Mouse (Mus musculus): ENCODE data around the gene Kifap3. TPM values are rescaled to one million over a fixed set of nuclear protein-coding genes. Genes with fewer than 3 reads are reported as not detected.

Kifap3 gene
- polyA plus RNA-seq, 1 experiment from 2014 or later, result 18.0 TPM

DNA sequence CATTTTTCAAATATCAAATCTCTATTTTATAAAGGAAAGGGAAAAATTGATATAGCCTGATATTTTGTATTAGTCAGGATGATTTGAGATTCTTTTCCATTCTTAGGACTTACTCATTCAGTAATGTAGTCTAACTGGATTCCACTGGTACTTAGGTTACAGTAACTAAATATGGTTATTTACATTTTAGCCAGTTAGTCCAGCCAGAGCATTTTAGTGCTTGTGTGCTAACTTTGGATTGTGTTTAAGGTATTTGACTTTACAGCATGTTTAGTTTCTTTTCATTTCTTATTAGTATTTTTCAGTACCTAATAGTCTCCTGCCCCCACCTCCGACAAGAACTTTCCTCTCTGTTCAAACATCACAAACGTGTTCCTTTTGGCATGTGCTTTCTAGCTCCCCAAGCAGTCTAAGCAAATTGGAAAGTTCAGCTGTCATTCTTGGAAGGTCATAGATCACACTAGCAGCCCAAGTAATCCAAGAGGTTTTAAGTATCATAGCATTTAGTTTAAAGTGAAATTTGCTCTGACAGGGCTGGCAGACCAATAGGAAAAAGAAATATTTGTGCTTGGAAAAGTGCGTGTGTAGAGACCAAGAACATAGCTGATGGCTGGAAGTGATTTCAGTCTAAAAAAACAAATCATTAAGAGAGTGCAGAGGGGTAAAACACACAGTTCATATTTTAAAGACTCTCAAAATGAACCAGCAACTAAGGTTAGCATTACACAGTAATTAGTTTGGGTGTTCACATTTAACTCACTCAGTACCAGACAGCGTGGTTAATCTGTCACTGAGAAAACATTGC, 127.8 kb downstream of the Kifap3 start:
- H3K4me2 ChIP-seq (ENCODE audit: low read depth, low read length), result no peak overlapping the region
- ATAC-seq (replicated peaks; ENCODE audit: extremely low read depth, insufficient read depth, low FRiP score), result no peak

GRCm38 (mm10) chr1:163908389-163908788, 129.0 kb downstream of the Kifap3 start:
- H3K4me2 ChIP-seq (ENCODE audit: low read depth, low read length), result no peak overlapping the region
- no peak overlapping the region for H3K27ac ChIP-seq (ENCODE audit: low read length)
- ATAC-seq (replicated peaks; ENCODE audit: extremely low read depth, insufficient read depth, low FRiP score), result no peak
- H3K4me3 ChIP-seq (ENCODE audit: low read length), result no peak overlapping the region
- H3K36me3 ChIP-seq (ENCODE audit: control insufficient read depth, insufficient read depth), result no peaks in the 10 kb centered on the region
- no peaks in the 10 kb centered on the region for H3K9me3 ChIP-seq (replicated peaks; ENCODE audit: control insufficient read depth, low read length)
- no peak overlapping the region for H3K9ac ChIP-seq (ENCODE audit: low read length)
- no peaks in the 10 kb centered on the region for H3K27me3 ChIP-seq (ENCODE audit: control insufficient read depth, insufficient read depth, low read length)
- 27% methylated on average over 11 of the region's 11 CpGs for WGBS
- no peaks in the 10 kb centered on the region for H3K4me1 ChIP-seq (ENCODE audit: control insufficient read depth, insufficient read depth, low read length)

More for the DNA sequence above, 127.8 kb downstream of the Kifap3 start:
- Histone ChIP-seq H3K27me3 (ENCODE audit: control insufficient read depth, insufficient read depth, low read length) (no peaks in the 10 kb centered on the region), H3K4me1 (ENCODE audit: control insufficient read depth, insufficient read depth, low read length) (no peaks in the 10 kb centered on the region), H3K9ac (ENCODE audit: low read length) (no peak overlapping the region), H3K9me3 (replicated peaks; ENCODE audit: control insufficient read depth, low read length) (no peaks in the 10 kb centered on the region), H3K27ac (ENCODE audit: low read length) (no peak overlapping the region), H3K36me3 (ENCODE audit: control insufficient read depth, insufficient read depth) (no peaks in the 10 kb centered on the region), H3K4me3 (ENCODE audit: low read length) (no peak overlapping the region)
- WGBS, result 60% methylated on average over 4 of the region's 4 CpGs

DNA sequence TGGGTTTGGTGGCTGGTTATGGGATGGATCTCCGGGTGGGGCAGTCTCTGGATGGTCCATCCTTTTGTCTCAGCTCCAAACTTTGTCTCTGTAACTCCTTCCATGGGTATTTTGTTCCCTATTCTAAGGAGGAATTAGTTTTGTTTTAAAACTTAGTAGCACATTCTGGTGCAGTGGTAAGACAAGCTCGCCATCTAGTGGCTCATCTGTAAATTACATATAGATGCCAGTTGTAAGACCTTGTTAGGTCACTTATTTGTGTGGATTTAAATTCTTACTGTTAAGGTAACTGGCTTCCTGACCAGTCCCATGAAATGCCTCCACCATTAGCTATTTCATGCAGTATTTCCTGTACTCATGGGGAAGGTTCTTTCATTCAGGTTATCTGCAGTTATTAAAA, 131.0 kb downstream of the Kifap3 start:
- 3% methylated on average over 2 of the region's 2 CpGs for WGBS
- no peaks in the 10 kb centered on the region for H3K27me3 ChIP-seq (ENCODE audit: control insufficient read depth, insufficient read depth, low read length)
- H3K9me3 ChIP-seq (replicated peaks; ENCODE audit: control insufficient read depth, low read length), result no peaks in the 10 kb centered on the region
- H3K4me2 ChIP-seq (ENCODE audit: low read depth, low read length), result no peak overlapping the region
- no peak for ATAC-seq (replicated peaks; ENCODE audit: extremely low read depth, insufficient read depth, low FRiP score)
- no peak overlapping the region for H3K4me3 ChIP-seq (ENCODE audit: low read length)
- H3K9ac ChIP-seq (ENCODE audit: low read length), result no peak overlapping the region
- H3K27ac ChIP-seq (ENCODE audit: low read length), result no peak overlapping the region
- H3K36me3 ChIP-seq (ENCODE audit: control insufficient read depth, insufficient read depth), result no peaks in the 10 kb centered on the region
- no peaks in the 10 kb centered on the region for H3K4me1 ChIP-seq (ENCODE audit: control insufficient read depth, insufficient read depth, low read length)

- no peak for ATAC-seq (replicated peaks; ENCODE audit: extremely low read depth, insufficient read depth, low FRiP score)
- 86% methylated on average over 9 of the region's 9 CpGs for WGBS
- H3K4me2 ChIP-seq (ENCODE audit: low read depth, low read length), result no peak overlapping the region
- no peak overlapping the region for H3K4me3 ChIP-seq (ENCODE audit: low read length)
- H3K9me3 ChIP-seq (replicated peaks; ENCODE audit: control insufficient read depth, low read length), result no peaks in the 10 kb centered on the region
- H3K9ac ChIP-seq (ENCODE audit: low read length), result no peak overlapping the region
- H3K27ac ChIP-seq (ENCODE audit: low read length), result no peak overlapping the region
- H3K27me3 ChIP-seq (ENCODE audit: control insufficient read depth, insufficient read depth, low read length), result no peaks in the 10 kb centered on the region
- no peaks in the 10 kb centered on the region for H3K4me1 ChIP-seq (ENCODE audit: control insufficient read depth, insufficient read depth, low read length)
- no peaks in the 10 kb centered on the region for H3K36me3 ChIP-seq (ENCODE audit: control insufficient read depth, insufficient read depth)
Measured at GRCm38 (mm10) chr1:163910785-163911184, 131.4 kb downstream of the Kifap3 start.

DNA sequence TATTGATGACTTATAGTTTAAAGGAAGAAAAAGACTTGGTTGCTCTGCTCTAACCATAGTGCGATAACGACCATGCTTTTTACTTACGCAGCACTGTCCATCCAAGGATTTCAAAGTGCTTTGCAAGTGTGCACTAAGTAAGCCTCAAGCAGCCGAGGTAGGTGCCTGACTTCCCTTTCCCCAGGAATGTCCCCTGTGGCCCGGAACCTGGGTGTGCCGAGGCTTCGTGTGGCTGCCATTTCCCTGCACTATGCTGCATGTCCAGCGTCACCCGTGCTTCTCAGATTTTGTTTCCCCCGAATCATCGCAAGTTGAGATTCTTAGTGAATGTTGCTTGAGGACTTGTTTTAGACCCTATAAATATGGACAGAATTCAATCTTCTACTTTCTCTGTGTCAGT, 132.6 kb downstream of the Kifap3 start:
- H3K4me1 ChIP-seq (ENCODE audit: control insufficient read depth, insufficient read depth, low read length), result no peaks in the 10 kb centered on the region
- H3K27ac ChIP-seq (ENCODE audit: low read length), result no peak overlapping the region
- ATAC-seq (replicated peaks; ENCODE audit: extremely low read depth, insufficient read depth, low FRiP score), result no peak
- 0 out of 2 replicates have a peak, but pooled peaks cover 2% of the 10 kb centered on the region for H3K36me3 ChIP-seq (ENCODE audit: control insufficient read depth, insufficient read depth)
- no peaks in the 10 kb centered on the region for H3K9me3 ChIP-seq (replicated peaks; ENCODE audit: control insufficient read depth, low read length)
- H3K4me3 ChIP-seq (ENCODE audit: low read length), result no peak overlapping the region
- H3K9ac ChIP-seq (ENCODE audit: low read length), result no peak overlapping the region
- H3K27me3 ChIP-seq (ENCODE audit: control insufficient read depth, insufficient read depth, low read length), result no peaks in the 10 kb centered on the region
- H3K4me2 ChIP-seq (ENCODE audit: low read depth, low read length), result no peak overlapping the region
- WGBS, result 90% methylated on average over 11 of the region's 11 CpGs

- H3K27me3 ChIP-seq (ENCODE audit: control insufficient read depth, insufficient read depth, low read length), result no peaks in the 10 kb centered on the region
- WGBS, result 87% methylated on average over 5 of the region's 5 CpGs
- no peak overlapping the region for H3K4me2 ChIP-seq (ENCODE audit: low read depth, low read length)
- H3K27ac ChIP-seq (ENCODE audit: low read length), result no peak overlapping the region
- 0 out of 2 replicates have a peak, but pooled peaks cover 2% of the 10 kb centered on the region for H3K36me3 ChIP-seq (ENCODE audit: control insufficient read depth, insufficient read depth)
- no peak overlapping the region for H3K4me3 ChIP-seq (ENCODE audit: low read length)
- ATAC-seq (replicated peaks; ENCODE audit: extremely low read depth, insufficient read depth, low FRiP score), result no peak
- H3K9ac ChIP-seq (ENCODE audit: low read length), result no peak overlapping the region
- H3K4me1 ChIP-seq (ENCODE audit: control insufficient read depth, insufficient read depth, low read length), result no peaks in the 10 kb centered on the region
- no peaks in the 10 kb centered on the region for H3K9me3 ChIP-seq (replicated peaks; ENCODE audit: control insufficient read depth, low read length)
Measured at GRCm38 (mm10) chr1:163917349-163918160, 138.2 kb downstream of the Kifap3 start.

DNA sequence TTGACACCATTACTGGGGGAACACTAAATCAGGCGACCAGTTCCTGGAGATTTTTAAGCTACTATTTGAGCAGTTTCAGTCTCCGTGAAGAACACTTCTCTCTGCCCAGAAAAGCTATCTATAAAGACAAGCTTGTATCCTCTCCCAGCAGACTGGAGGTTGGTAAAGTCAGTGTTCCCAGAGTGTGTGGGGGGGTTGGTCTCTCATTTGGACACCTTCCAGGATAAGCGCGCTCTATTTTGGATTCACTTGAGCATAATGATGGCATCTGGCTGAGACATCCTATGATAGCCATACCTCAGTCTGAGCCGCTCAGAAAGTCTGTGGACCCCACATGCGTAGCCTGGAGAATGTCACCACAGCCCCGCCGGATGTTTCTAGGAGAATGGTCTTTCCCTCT, 144.7 kb downstream of the Kifap3 start:
- Histone ChIP-seq H3K9ac (ENCODE audit: low read length) (no peak overlapping the region), H3K36me3 (ENCODE audit: control insufficient read depth, insufficient read depth) (no peaks in the 10 kb centered on the region), H3K4me1 (ENCODE audit: control insufficient read depth, insufficient read depth, low read length) (no peaks in the 10 kb centered on the region), H3K4me2 (ENCODE audit: low read depth, low read length) (no peak overlapping the region), H3K27ac (ENCODE audit: low read length) (no peak overlapping the region), H3K27me3 (ENCODE audit: control insufficient read depth, insufficient read depth, low read length) (no peaks in the 10 kb centered on the region), H3K4me3 (ENCODE audit: low read length) (no peak overlapping the region), H3K9me3 (replicated peaks; ENCODE audit: control insufficient read depth, low read length) (no peaks in the 10 kb centered on the region)
- ATAC-seq (replicated peaks; ENCODE audit: extremely low read depth, insufficient read depth, low FRiP score), result no peak
- 67% methylated on average over 8 of the region's 8 CpGs for WGBS

GRCm38 (mm10) chr1:163928846-163929245, 149.5 kb downstream of the Kifap3 start, which contains the start of gene Scyl3:
Gene Scyl3 (plus strand): TSS chr1:163929100.
- WGBS, result 62% methylated on average over 7 of the region's 7 CpGs
- ATAC-seq (replicated peaks; ENCODE audit: extremely low read depth, insufficient read depth, low FRiP score), result no peak

More at GRCm38 (mm10) chr1:163928846-163929245, 149.5 kb downstream of the Kifap3 start, which contains the start of gene Scyl3:
- H3K4me2 ChIP-seq (ENCODE audit: low read depth, low read length), result peak within 1 kb of the TSS; percentile 67
- no peaks in the 10 kb centered on the region for H3K27me3 ChIP-seq (ENCODE audit: control insufficient read depth, insufficient read depth, low read length)
- peak within 1 kb of the TSS; percentile 94 for H3K9ac ChIP-seq (ENCODE audit: low read length)
- no peaks in the 10 kb centered on the region for H3K9me3 ChIP-seq (replicated peaks; ENCODE audit: control insufficient read depth, low read length)
- H3K27ac ChIP-seq (ENCODE audit: low read length), result peak within 1 kb of the TSS; percentile 70
- H3K4me1 ChIP-seq (ENCODE audit: control insufficient read depth, insufficient read depth, low read length), result peaks cover 7% of the 10 kb centered on the region
- peaks cover 5% of the 10 kb centered on the region for H3K36me3 ChIP-seq (ENCODE audit: control insufficient read depth, insufficient read depth)
- peak within 1 kb of the TSS; percentile 94 for H3K4me3 ChIP-seq (ENCODE audit: low read length)

Measured in heart, embryonic 16.5 days (tissue).